Mouse (Mus musculus): ENCODE measurements around the gene Tmem222.

- TF ChIP-seq POLR2A (IDR thresholded peaks at IDR 0.05; ENCODE audit: low read depth, low read length) (no peak), CTCF (IDR thresholded peaks at IDR 0.05; ENCODE audit: borderline replicate concordance, insufficient read depth, low read length) (no peak)
Observed at GRCm38 (mm10) chr4:133285299-133285698, 7.7 kb upstream of the Tmem222 start.
